Mouse (Mus musculus): ENCODE data around the gene Sorcs3. TPM values are rescaled to one million over a fixed set of nuclear protein-coding genes. Genes with fewer than 3 reads are reported as not detected.

Gene Sorcs3
- polyA plus RNA-seq, 1 experiment from 2014 or later: 12.7 TPM

- H3K9ac ChIP-seq: no peak overlapping the region
- no peak overlapping the region for H3K4me2 ChIP-seq
These were observed 549.3 kb downstream of the Sorcs3 start for GRCm38 (mm10) chr19:48755156-48755555.

GRCm38 (mm10) chr19:48756831-48757230, 551.0 kb downstream of the Sorcs3 start:
- Histone ChIP-seq H3K4me2 (no peak overlapping the region), H3K9me3 (no peaks in the 10 kb centered on the region), H3K4me3 (no peak overlapping the region), H3K27me3 (no peaks in the 10 kb centered on the region), H3K27ac (replicated peaks) (no peak overlapping the region), H3K4me1 (replicated peaks) (peaks cover 5% of the 10 kb centered on the region), H3K36me3 (no peaks in the 10 kb centered on the region), H3K9ac (no peak overlapping the region)
- 56% methylated on average over 6 of the region's 6 CpGs for WGBS
- no peak for ATAC-seq (ENCODE audit: low read depth)

More at GRCm38 (mm10) chr19:48755156-48755555, 549.3 kb downstream of the Sorcs3 start:
- no peak for ATAC-seq (ENCODE audit: low read depth)
- H3K4me1 ChIP-seq (replicated peaks): peaks cover 5% of the 10 kb centered on the region
- H3K9me3 ChIP-seq: no peaks in the 10 kb centered on the region
- H3K36me3 ChIP-seq: no peaks in the 10 kb centered on the region
- WGBS: 73% methylated on average over 9 of the region's 9 CpGs
- no peak overlapping the region for H3K4me3 ChIP-seq
- H3K27me3 ChIP-seq: no peaks in the 10 kb centered on the region
- H3K27ac ChIP-seq (replicated peaks): no peak overlapping the region

- Histone ChIP-seq H3K27ac (replicated peaks) (no peak overlapping the region), H3K4me2 (no peak overlapping the region), H3K4me3 (no peak overlapping the region), H3K9me3 (no peaks in the 10 kb centered on the region), H3K27me3 (no peaks in the 10 kb centered on the region), H3K9ac (no peak overlapping the region), H3K36me3 (no peaks in the 10 kb centered on the region), H3K4me1 (replicated peaks) (no peaks in the 10 kb centered on the region)
- 94% methylated on average over 2 of the region's 2 CpGs for WGBS
- no peak for ATAC-seq (ENCODE audit: low read depth)
These were observed 560.7 kb downstream of the Sorcs3 start for GRCm38 (mm10) chr19:48766524-48766923.

- H3K36me3 ChIP-seq: 0 out of 2 replicates have a peak, but pooled peaks cover 2% of the 10 kb centered on the region
- 0 out of 2 replicates have a peak, but pooled peaks cover 3% of the 10 kb centered on the region for H3K9me3 ChIP-seq
- no peaks in the 10 kb centered on the region for H3K27me3 ChIP-seq
- WGBS: 20% methylated on average over 2 of the region's 2 CpGs
- no peak for ATAC-seq (ENCODE audit: low read depth)
- H3K4me2 ChIP-seq: no peak overlapping the region
- no peaks in the 10 kb centered on the region for H3K4me1 ChIP-seq (replicated peaks)
- no peak overlapping the region for H3K9ac ChIP-seq
- no peak overlapping the region for H3K4me3 ChIP-seq
- no peak overlapping the region for H3K27ac ChIP-seq (replicated peaks)
These were observed 565.7 kb downstream of the Sorcs3 start for GRCm38 (mm10) chr19:48771565-48771964.

GRCm38 (mm10) chr19:48779095-48779765, 573.4 kb downstream of the Sorcs3 start:
- no peak overlapping the region for H3K4me3 ChIP-seq
- H3K9ac ChIP-seq: no peak overlapping the region
- H3K27me3 ChIP-seq: no peaks in the 10 kb centered on the region
- WGBS: 91% methylated on average over 3 of the region's 3 CpGs
- no peak for ATAC-seq (ENCODE audit: low read depth)
- no peak overlapping the region for H3K27ac ChIP-seq (replicated peaks)
- H3K4me2 ChIP-seq: no peak overlapping the region
- H3K4me1 ChIP-seq (replicated peaks): peaks cover 10% of the 10 kb centered on the region
- 0 out of 2 replicates have a peak, but pooled peaks cover 3% of the 10 kb centered on the region for H3K9me3 ChIP-seq
- 0 out of 2 replicates have a peak, but pooled peaks cover 2% of the 10 kb centered on the region for H3K36me3 ChIP-seq

GRCm38 (mm10) chr19:48780813-48781212, 575.0 kb downstream of the Sorcs3 start:
- Histone ChIP-seq H3K27me3 (no peaks in the 10 kb centered on the region), H3K4me1 (replicated peaks) (peaks cover 10% of the 10 kb centered on the region)
- WGBS: 95% methylated on average over 2 of the region's 2 CpGs

GRCm38 (mm10) chr19:48782024-48782721, 576.3 kb downstream of the Sorcs3 start:
- no peak overlapping the region for H3K9ac ChIP-seq
- 30% methylated on average over 7 of the region's 7 CpGs for WGBS
- peaks cover 10% of the 10 kb centered on the region for H3K4me1 ChIP-seq (replicated peaks)
- peak; percentile 72 for ATAC-seq (ENCODE audit: low read depth)
- H3K36me3 ChIP-seq: no peaks in the 10 kb centered on the region
- no peak overlapping the region for H3K4me3 ChIP-seq
- no peak overlapping the region for H3K4me2 ChIP-seq
- peak overlapping the region; percentile 64; the same call in 1 of the 2 replicates for H3K27ac ChIP-seq (replicated peaks)
- H3K27me3 ChIP-seq: no peaks in the 10 kb centered on the region
- peaks cover 3% of the 10 kb centered on the region; the same call in 1 of the 2 replicates for H3K9me3 ChIP-seq

More at GRCm38 (mm10) chr19:48780813-48781212, 575.0 kb downstream of the Sorcs3 start:
- Histone ChIP-seq H3K27ac (replicated peaks) (no peak overlapping the region), H3K9ac (no peak overlapping the region), H3K4me2 (no peak overlapping the region), H3K9me3 (no peaks in the 10 kb centered on the region; the same call in 1 of the 2 replicates), H3K4me3 (no peak overlapping the region), H3K36me3 (no peaks in the 10 kb centered on the region)
- no peak for ATAC-seq (ENCODE audit: low read depth)

GRCm38 (mm10) chr19:48787269-48787668, 581.4 kb downstream of the Sorcs3 start:
- Histone ChIP-seq H3K4me3 (no peak overlapping the region), H3K36me3 (no peaks in the 10 kb centered on the region), H3K9me3 (peaks cover 3% of the 10 kb centered on the region; the same call in 1 of the 2 replicates), H3K4me2 (no peak overlapping the region), H3K27me3 (no peaks in the 10 kb centered on the region), H3K27ac (replicated peaks) (no peak overlapping the region), H3K9ac (no peak overlapping the region), H3K4me1 (replicated peaks) (peaks cover 4% of the 10 kb centered on the region; the same call in 1 of the 2 replicates)
- ATAC-seq (ENCODE audit: low read depth): no peak
- 76% methylated on average over 4 of the region's 4 CpGs for WGBS

- Histone ChIP-seq H3K4me2 (no peak overlapping the region), H3K4me1 (replicated peaks) (no peaks in the 10 kb centered on the region), H3K9me3 (no peaks in the 10 kb centered on the region), H3K27me3 (no peaks in the 10 kb centered on the region), H3K4me3 (no peak overlapping the region), H3K27ac (replicated peaks) (no peak overlapping the region), H3K36me3 (no peaks in the 10 kb centered on the region), H3K9ac (no peak overlapping the region)
- no peak for ATAC-seq (ENCODE audit: low read depth)
- 41% methylated on average over 6 of the region's 6 CpGs for WGBS
These were observed 598.7 kb downstream of the Sorcs3 start for GRCm38 (mm10) chr19:48804546-48804945.

- WGBS: 63% methylated on average over 3 of the region's 3 CpGs
- ATAC-seq (ENCODE audit: low read depth): no peak
- H3K27me3 ChIP-seq: no peaks in the 10 kb centered on the region
- H3K9me3 ChIP-seq: no peaks in the 10 kb centered on the region
- no peak overlapping the region for H3K27ac ChIP-seq (replicated peaks)
- H3K4me3 ChIP-seq: no peak overlapping the region
- H3K4me2 ChIP-seq: no peak overlapping the region
- no peaks in the 10 kb centered on the region for H3K4me1 ChIP-seq (replicated peaks)
- H3K36me3 ChIP-seq: no peaks in the 10 kb centered on the region
- H3K9ac ChIP-seq: no peak overlapping the region
These were observed 605.7 kb downstream of the Sorcs3 start for GRCm38 (mm10) chr19:48811541-48811940.

- no peak overlapping the region for H3K9ac ChIP-seq
- no peaks in the 10 kb centered on the region for H3K9me3 ChIP-seq
- no peak overlapping the region for H3K4me3 ChIP-seq
- no peak overlapping the region for H3K27ac ChIP-seq (replicated peaks)
- H3K27me3 ChIP-seq: no peaks in the 10 kb centered on the region
- no peak for ATAC-seq (ENCODE audit: low read depth)
- no peak overlapping the region for H3K4me2 ChIP-seq
- H3K4me1 ChIP-seq (replicated peaks): no peaks in the 10 kb centered on the region
- WGBS: 94% methylated on average over 4 of the region's 4 CpGs
- H3K36me3 ChIP-seq: no peaks in the 10 kb centered on the region
These were observed 608.0 kb downstream of the Sorcs3 start for GRCm38 (mm10) chr19:48813823-48814222.

- no peak overlapping the region for H3K4me3 ChIP-seq
- no peak overlapping the region for H3K4me2 ChIP-seq
- no peaks in the 10 kb centered on the region for H3K4me1 ChIP-seq (replicated peaks)
- H3K27ac ChIP-seq (replicated peaks): no peak overlapping the region
- no peak for ATAC-seq (ENCODE audit: low read depth)
- no peaks in the 10 kb centered on the region for H3K27me3 ChIP-seq
- WGBS: 94% methylated on average over 3 of the region's 3 CpGs
- H3K9ac ChIP-seq: no peak overlapping the region
- H3K9me3 ChIP-seq: no peaks in the 10 kb centered on the region
- H3K36me3 ChIP-seq: no peaks in the 10 kb centered on the region
These were observed 609.2 kb downstream of the Sorcs3 start for GRCm38 (mm10) chr19:48815064-48815463.

All from neural tube, embryonic 13.5 days (tissue).